Mouse (Mus musculus) lung, adult 2 months (tissue): ENCODE data around the gene Ndufb8.

Experiments
- CTCF ChIP-seq: fragments of 200-500 bp; IDR thresholded peaks from 2 replicates; pipeline ENCODE4 v1.5.1; 2011; ENCODE audit warnings: mild to moderate bottlenecking, low read length, control low read depth; ENCODE audit not compliant: insufficient read depth
- POLR2A ChIP-seq: fragments of 200-500 bp; IDR thresholded peaks from 2 replicates; pipeline ENCODE4 v1.6.1; 2011; ENCODE audit warnings: low read depth, mild to moderate bottlenecking, control low read depth, low read length, borderline replicate concordance; ENCODE audit errors: extremely low read depth

DNA sequence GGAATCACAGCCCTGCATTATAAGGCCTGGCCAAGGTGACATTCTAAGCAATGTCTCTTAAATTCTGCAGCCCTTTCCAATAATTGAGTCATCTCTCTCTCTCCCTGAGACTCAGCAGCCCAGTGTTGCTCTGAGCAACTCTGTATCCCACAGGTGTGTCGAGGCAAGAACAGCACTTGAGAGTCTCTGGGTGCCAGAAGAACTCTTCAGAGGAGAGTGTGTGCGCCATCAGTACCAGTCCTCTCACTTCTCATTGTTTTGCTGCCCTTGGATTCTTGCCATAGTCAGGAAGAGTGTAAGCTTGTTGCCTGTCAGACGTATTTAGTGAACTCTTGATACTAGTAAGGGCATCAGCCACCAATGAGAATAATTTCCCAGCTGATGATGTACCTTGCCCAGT is 12.5 kb upstream of the Ndufb8 start:
- TF ChIP-seq POLR2A, result no peak
- TF ChIP-seq CTCF, result no peak
